Mouse (Mus musculus) forelimb bud, embryonic 11.5 days (tissue): ENCODE data around the gene Tnnt1.

Source experiments
- DNase-seq: peaks from one replicate; pipeline ENCODE4 v3.0.0-alpha.2; 2012; ENCODE audit warnings: low read depth, low spot score

Gene Tnnt1

DNA sequence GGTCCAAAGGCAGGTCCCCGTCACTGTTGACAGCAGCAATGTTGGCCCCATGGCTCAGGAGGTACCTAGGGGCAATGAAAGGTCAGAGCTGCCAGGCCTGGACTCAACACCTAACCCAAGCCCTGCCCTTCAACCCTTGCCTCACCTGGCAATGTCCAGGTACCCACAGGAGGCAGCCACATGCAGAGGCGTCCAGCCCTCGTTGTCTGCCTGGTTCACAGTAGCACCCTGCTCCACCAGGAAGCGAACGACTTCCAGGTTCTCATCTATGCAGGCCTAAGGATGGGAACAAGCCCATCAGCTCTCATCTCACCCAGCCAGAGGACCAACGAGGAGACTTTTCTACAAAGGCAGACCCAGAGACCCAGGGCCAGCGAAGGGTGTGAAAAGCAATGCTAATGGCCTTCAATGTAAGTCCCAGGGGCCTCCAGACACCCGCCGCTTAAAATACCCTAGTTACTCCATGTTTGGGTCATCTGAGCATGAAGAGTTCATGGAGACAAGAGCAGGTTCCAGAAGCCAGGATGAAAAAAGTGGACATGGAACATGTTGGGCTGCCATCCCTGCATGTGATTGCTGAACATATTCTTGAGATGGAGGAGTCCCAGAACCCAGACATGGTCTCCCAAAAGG, 18.8 kb downstream of the Tnnt1 start:
- no peak for DNase-seq

DNA sequence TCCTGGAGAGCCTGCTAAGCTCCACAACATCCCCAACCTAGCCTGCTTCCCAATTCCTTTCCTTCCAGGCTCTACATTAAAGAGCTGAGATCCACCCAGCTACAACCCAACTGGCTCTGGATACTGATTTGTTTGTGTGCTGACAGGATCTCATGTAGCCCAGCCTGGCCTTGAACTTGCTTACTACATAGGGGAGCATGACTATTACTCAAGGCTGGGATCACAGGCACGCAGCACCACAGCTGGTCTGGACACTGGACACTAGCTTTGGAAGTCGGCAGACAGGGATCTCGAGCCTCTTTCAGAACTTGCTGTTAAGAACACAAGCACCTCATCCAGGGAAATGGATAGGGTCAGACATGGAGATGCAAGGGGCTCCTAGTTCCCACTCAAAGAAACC, 19.7 kb downstream of the Tnnt1 start:
- no peak for DNase-seq

DNA sequence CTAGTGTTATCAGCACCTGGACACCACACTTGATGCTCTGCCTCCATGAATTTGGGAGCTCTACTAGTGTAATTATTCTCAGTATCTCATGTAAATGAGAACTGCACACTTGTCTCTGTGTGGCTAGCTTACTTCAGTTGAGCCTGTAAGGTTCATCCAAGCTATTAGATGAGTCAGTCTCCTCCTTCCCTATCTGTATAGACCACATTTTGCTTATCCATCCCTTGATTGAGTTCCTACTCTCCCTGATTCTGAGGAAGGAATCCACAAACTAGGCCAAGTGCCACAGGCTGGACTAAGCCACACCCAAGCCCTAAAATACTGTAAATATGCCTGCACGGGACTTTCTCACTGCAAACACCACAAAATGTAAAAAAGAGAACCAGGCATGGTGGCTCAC, 22.2 kb downstream of the Tnnt1 start:
- DNase-seq = no peak

DNA sequence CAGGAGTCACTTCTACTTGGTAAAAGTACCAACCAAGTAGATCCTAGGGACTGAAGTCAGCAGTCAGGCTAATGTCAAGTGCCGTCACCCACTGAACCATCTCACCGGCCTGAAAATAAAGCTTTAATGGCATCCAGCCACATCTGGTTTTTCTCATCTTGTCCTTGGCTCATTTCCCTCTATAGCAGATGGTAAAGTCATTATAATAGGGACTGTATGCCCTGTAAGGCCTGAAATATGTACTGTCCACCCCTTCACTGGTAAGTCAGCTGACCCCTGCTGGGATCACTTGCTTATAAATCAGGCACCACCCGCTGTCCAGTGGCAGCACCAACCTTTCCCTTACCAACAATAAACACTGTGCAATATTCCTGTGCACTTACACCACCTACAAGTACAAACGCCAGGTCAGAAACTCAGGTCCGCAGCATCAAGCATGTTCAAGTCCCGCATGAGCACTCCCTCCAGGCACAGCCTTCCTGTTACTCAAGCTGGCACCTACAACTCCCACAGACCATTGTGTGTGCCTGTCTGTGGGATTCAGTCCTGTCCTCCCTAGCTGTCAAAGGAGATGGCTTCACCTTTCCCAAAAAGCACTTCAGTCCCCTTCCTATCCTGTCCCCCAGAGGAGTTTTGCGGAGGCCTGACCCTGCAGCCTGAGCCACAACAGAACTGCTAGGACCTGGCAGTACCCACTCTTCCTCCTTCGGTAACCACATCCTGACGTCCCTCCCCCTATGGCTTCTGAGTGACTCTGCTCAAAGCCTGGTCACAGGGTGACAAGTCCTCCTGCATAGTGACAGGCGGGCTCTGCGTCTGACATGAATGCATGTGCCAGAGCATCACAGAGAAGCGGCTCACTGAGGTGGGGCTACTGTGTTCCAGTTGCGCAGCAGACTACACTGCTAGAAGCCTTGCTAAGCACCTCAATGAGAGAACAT, 23.6 kb downstream of the Tnnt1 start:
- no peak for DNase-seq

DNA sequence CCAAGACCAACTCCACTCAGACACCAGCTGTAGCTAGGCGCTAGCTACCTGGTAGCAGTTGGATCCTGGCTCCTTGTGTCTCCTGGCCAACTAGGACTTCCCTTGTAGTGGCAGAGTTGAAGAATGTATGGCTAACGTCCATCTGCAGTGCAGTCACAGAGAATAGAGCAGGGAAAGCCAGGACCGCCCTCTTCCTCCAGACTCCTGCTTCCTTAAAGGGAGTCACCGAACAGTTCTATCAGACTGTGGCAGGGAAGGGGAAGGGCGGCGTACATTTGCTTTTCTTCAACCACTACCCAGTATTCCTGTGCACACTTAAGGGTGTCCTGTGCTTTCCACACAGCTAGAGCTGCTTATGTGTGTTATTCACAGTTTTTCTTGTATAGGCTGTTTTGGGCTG, 24.9 kb downstream of the Tnnt1 start:
- no peak for DNase-seq

DNA sequence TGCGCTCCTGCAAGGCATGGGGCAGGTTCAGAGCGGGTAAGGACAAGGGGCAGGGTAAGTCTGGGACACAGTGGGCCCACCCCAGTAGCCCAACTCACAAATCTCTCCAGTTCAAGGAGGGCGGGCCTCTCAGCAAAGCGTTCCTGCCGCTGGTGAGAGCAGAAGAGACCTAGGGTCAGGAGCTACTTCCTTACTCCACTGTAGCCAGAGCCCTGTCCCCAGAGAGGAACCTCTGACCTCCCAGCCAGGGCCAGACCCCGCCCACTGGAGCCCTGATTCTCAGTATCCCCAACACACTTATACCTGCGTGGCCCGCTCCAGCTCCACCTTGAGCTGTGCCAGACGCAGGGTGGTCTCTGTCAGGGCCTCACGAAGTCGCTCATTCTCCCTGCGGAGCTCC, 33.9 kb downstream of the Tnnt1 start:
- DNase-seq = no peak

DNA sequence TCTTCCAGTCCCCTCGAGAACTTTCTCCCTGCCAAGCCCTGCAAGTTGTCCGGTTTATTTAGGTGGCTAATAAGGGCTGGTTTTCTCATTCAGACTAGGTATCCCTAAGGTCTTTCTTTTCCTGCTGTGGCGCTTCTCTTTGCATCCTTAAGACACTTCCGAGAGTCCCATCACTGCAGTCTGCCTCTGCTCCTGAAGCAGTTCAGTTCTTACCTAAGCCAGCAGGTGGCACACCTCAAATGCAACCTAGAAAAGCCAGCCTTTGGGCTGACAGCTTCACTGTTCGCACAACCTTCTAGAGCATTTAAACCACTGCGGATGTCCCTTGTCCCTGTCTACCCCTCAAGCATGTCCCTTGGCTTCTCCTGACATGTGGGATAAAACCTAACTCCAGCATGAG, 36.5 kb downstream of the Tnnt1 start:
- DNase-seq = no peak

DNA sequence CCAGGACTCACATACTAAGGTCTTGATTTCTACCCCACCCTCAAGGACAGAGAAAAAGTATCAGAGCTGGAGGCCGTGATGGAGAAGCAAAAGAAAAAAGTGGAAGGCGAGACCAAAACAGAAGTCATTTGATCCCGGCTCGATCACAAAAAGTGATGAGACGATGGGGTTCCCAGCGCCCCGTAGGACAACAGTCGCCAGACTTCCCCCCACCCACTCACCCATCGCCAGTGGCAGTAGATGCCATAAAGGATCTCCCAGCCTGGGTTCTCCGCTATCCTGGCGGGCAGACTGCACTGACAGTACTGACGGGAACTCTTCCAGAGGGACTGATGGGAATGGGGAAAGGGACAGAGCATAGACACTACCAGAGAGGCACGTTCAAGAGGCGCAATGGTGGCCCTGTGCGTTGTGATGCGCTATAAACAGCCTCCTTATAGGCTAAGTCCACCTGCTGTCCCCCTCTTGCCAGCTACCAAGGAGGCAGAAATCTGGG, 37.3 kb downstream of the Tnnt1 start:
- no peak for DNase-seq

DNA sequence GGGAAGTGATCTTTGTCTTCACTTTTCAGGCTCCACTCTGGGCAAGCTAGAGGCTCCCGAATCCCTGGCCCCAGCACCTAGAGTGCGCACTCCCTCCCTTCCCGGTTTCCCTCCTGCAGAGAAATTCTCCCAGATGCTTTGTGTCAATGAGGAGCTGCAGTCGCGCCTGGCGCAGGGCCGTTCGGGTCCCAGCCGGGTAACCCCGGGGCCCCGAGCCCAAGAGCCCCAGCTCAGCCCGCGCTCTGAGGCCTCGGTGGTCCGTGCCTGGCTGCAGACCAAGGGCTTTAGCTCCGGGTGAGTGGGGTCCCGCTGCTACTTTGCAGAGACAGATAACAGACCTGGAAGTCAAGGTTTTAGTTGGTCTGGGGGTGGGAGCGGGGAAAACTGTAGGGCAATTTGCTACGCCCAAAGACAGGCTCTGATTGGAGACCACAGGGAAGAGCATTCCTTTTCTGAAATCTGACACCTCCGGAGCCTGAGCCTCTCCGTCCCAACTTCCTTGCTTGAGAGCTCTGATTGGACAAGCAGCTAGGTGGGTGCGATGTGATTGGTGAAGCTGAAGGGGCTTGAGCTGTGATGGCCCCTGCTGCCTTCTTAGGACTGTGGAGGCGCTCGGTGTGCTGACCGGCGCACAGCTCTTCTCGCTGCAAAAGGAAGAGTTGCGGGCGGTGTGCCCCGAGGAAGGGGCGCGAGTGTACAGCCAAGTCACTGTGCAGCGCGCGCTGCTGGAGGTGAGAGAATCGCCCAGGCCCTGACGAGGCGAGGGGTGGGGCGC, 38.0 kb downstream of the Tnnt1 start:
- peak; percentile 94 for DNase-seq

DNA sequence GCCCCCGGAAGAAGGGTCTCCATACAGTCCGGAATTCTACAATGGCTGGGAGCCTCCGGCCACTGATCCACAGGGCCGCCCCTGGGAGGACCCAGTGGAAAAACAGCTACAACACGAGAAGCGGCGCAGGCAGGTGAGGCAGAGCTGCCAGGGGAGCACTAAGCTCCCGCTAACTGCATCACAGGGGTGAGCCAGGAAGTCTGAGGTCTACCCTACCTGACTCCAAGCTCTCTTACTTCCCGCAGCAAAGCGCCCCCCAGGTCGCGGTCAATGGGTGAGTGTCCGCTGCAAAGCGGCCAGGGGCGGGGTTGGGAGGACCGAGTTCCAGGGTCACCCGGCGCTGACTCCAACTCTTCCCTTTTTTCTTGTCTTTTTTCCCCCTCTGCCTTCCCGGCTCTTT, 42.2 kb downstream of the Tnnt1 start:
- DNase-seq = no peak

DNA sequence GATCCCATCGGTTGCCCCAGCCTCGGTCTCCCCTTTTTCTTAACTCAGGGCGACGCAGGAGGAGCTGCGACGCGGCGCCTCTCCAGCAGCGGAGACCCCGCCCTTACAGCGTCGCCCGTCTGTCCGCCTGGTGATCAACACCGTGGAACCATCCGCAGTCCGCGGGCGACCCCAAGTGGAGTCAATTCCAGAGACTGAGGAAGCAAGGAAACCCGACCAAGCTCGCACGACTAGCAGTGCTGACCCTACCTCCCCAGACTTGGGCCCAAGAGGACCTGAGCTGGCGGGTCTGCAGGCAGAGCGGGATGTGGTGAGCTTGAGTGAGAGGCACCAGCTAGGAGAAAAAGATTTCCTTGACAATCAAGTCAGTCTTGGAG, 45.0 kb downstream of the Tnnt1 start:
- peak; percentile 62 for DNase-seq

DNA sequence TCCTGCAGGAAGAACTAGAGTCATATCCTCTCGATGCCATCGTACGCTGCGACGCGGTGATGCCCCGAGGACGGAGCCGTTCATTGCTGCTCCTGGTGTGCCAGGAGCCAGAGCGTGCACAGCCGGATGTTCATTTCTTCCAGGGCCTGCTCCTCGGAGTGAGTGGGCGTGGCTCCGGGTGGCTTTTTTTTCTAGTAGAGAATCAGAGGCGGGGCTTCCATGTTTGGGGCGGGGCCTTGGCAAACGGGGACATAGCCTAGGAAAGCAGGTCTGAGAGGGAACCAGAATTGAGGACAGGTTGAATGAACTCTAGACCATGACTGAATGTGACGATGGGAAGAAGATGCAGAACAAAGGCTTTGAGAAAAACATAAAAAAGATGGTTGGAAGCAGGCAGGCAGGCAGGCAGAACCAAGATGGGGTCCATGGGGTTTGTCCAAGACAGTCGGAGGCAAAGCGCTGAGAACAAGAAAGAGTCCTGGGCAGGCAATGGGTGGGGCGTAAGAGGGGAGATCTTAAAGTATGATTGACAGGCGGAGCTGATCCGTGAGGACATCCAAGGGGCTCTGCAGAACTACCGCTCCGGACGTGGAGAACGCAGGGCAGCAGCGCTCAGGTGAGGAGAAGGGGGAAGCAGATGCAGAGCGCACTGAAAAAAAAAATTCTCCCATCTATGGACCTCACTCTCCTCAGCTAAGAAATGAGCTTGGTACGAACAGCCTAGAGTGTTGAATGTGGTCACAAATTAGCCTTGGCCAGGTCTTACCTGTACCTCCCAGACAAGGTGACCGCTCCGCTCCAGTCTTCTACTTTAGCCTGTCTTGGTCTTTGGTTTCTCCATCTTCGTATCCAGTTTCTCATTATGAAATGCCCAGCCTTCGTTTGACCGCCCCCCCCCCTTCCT, 45.7 kb downstream of the Tnnt1 start:
- DNase-seq = peak; percentile 34

DNA sequence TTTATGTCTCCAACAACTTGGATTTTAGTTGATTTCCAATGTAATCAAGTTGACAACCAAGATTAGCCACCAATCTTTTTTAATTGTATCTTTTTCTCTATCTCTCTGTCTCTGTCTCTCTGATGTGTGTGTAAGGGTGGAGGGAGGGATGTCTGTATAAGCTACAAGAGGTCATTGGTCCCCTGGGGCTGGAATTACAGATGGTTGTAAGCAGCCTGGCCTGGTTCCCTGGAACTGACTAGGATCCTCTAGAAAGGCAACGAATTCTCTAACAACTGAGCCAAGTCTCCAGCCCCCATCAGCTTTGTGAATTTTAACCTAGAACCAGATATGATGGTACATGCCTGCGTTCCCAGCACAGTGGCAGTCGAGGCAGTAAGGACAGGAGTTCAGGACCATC, 48.4 kb downstream of the Tnnt1 start:
- DNase-seq = no peak

DNA sequence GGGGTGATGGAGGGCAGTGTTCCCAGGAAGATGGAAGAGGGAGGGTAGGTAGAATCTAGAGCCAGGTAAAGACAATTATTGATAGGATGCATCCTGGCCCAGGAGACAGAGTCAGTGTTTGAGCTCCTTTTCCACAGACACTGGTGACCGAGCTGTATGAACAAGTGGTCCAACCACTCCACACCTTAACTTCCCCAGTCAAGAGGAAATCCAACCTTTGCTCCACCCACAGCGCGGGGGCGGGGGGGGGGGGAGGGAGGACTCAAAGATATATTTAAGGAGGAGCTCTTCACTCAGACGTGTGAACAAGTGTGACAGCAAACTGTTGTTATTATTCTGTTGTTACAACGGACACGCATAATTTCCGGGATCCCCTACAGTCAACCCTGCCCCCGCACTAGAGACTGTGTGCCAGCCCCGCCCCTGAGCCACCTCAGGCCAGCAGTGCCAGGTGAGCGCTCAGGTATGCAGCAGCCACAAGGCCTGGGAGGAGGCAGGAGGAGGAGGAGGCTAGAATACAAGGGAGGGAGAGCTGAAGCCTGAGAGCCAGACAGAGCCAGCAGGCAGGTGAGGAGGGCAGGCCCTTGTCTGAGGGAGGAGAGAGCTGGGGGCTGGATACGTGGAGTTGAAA, 51.9 kb downstream of the Tnnt1 start:
- DNase-seq = peak; percentile 10

DNA sequence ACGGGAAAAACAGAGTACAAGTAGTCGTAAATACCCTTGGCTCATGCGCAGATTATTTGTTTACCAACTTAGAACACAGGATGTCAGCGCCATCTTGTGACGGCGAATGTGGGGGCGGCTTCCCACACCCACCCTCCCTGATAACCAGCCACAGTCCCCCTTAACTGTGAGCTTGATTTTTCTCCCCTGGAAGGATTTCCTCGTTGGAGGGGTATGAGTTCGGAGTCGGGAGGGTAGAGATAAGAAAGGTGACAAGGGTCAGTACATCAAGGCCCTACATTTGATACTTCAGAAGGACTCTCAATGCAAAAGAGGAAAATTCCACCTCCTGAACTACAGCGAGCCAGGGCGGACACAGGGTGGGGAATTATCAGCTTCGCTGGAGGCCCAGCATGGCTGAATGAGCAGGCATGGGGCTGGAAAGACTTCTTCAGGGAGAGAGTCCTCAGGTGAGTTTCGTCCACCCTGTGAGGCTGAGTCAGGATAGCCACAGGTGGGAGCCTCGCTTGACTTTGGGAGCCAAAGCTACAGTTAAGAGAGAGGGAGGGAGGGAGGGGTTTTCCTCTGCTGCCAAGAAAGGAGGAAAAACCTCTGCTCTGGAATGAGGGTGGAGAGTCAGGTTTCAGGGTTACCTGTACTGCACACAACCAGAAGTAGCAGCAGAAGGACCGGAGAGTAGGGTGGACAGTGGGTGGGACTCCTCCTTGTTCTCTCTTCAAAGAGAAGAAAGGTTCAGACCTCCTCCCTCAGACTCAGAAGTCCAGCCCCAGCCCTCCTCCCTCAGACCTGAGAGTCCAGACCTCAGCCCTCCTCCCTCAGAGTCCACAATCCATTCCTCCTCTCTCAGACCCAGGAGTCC, 55.4 kb downstream of the Tnnt1 start, which contains the start of gene Eps8l1:
Gene Eps8l1 (plus strand): TSS at position 99 of the 859 bp plus-strand sequence.
- DNase-seq = no peak
